In genomic region chr15:82065511-82065910, GRCm38 (mm10) we compare ENCODE assay signal across 10 mouse cellular contexts. TPM values are rescaled to one million over a fixed set of nuclear protein-coding genes. Genes with fewer than 3 reads are reported as not detected.
DNase-seq lines count a peak whose midpoint lies in the region; ATAC-seq and TF ChIP-seq lines count a peak whose summit lies in the region.
"Had no signal": no experiment of that assay in that cellular context is flagged by ENCODE, and none has a peak within 500 bp of the region (broad histone marks: within the 10 kb centered on the region; RNA-seq: fewer than 3 reads in every experiment).

No protein-coding gene starts in this region.

- 15% methylated on average over 7 of the region's 7 CpGs for WGBS in kidney, embryonic 15.5 days
- 12% methylated on average over 7 of the region's 7 CpGs for WGBS in liver, embryonic 13.5 days (ENCODE audit: insufficient replicate concordance)

- in situ Hi-C loops in Patski (cut with MboI; ENCODE audit: low pct_unique_long_range_greater_than_20kb), result loop anchor here (5.0 kb wide), 2 partner anchors 47 to 172 kb away; no protein-coding TSS in a partner anchor

- TF ChIP-seq CTCF in C2C12 (IDR thresholded peaks at IDR 0.05; ENCODE audit: control insufficient read depth, insufficient read depth, insufficient read length) (peak; percentile 47), Patski (IDR thresholded peaks at IDR 0.05) (peak; percentile 93)

- no peaks in the 10 kb centered on the region for H3K79me3 ChIP-seq in C2C12 (ENCODE audit: low read depth)

- no peak for DNase-seq in Patski (ENCODE audit: low read depth, low spot score)
- peak; percentile 71 for DNase-seq in cerebellum, adult 9-11 months
- DNase-seq in gastrocnemius, postnatal 14 days, result peak; percentile 69
- DNase-seq in liver, embryonic 13.5 days, result peak; percentile 39
- DNase-seq in right cerebral cortex, adult 18-20 months, result peak; percentile 80

- H3K36me3 ChIP-seq in C2C12 (ENCODE audit: control insufficient read depth, insufficient read depth), result no peaks in the 10 kb centered on the region
- H3K36me3 ChIP-seq in kidney, embryonic 15.5 days, result no peaks in the 10 kb centered on the region
- no peaks in the 10 kb centered on the region for H3K36me3 ChIP-seq in liver, embryonic 13.5 days

- H3K4me2 ChIP-seq in kidney, embryonic 15.5 days, result peak overlapping the region; percentile 25; the same call in 1 of the 2 replicates
- no peak overlapping the region for H3K4me2 ChIP-seq in liver, embryonic 13.5 days

- 0 out of 2 replicates have a peak overlapping the region, but pooled peaks have one; percentile 7 for H3K9ac ChIP-seq in kidney, embryonic 15.5 days
- no peak overlapping the region for H3K9ac ChIP-seq in liver, embryonic 13.5 days

- intact Hi-C loops in gastrocnemius, postnatal 14 days (cut with DNase I; ENCODE audit: low total_unique reads), result loop anchor here (5.0 kb wide), 1 partner anchor 42 kb away; no protein-coding TSS in a partner anchor

- H3ac ChIP-seq in C2C12 (ENCODE audit: control insufficient read depth, insufficient read length, low read depth), result no peak overlapping the region

- peaks cover 5% of the 10 kb centered on the region for H3K4me1 ChIP-seq in kidney, embryonic 15.5 days
- H3K4me1 ChIP-seq in liver, embryonic 13.5 days (replicated peaks), result no peaks in the 10 kb centered on the region

- POLR2A ChIA-PET in Patski (lab: Charles Lee), result interaction anchor here (0.8 kb wide), 1 partner anchor 10 kb away, joined by 3 read pairs; no protein-coding TSS in a partner anchor

- no peak for ATAC-seq in Patski
- ATAC-seq in kidney, embryonic 15.5 days (replicated peaks; ENCODE audit: low FRiP score), result no peak; the same call in 1 of the 2 replicates
- no peak for ATAC-seq in liver, embryonic 13.5 days (ENCODE audit: low read depth)
- no peak for ATAC-seq in activated CD4-positive, CD25-positive, alpha-beta regulatory T cell, adult 4 months

- no peak overlapping the region for H3K27ac ChIP-seq in kidney, embryonic 15.5 days
- H3K27ac ChIP-seq in liver, embryonic 13.5 days, result no peak overlapping the region

- H3K79me2 ChIP-seq in C2C12 (ENCODE audit: control insufficient read depth, insufficient read depth), result no peaks in the 10 kb centered on the region

- CTCF ChIA-PET in Patski (lab: Charles Lee), result interaction anchor here (1.1 to 4.8 kb wide), 8 partner anchors 10 to 186 kb away, joined by 3 to 16 read pairs (median 4); partner anchors contain the start of gene 1500009C09Rik

- no peaks in the 10 kb centered on the region for H3K9me3 ChIP-seq in kidney, embryonic 15.5 days (replicated peaks)
- no peaks in the 10 kb centered on the region for H3K9me3 ChIP-seq in liver, embryonic 13.5 days (replicated peaks)

- peaks cover 51% of the 10 kb centered on the region for H3K27me3 ChIP-seq in C2C12 (ENCODE audit: control insufficient read depth, insufficient read depth, insufficient read length)
- H3K27me3 ChIP-seq in Patski, result peaks cover 66% of the 10 kb centered on the region
- peaks cover 66% of the 10 kb centered on the region for H3K27me3 ChIP-seq in kidney, embryonic 15.5 days
- peaks cover 83% of the 10 kb centered on the region for H3K27me3 ChIP-seq in liver, embryonic 13.5 days

- H3K4me3 ChIP-seq in C2C12 (ENCODE audit: insufficient read depth, poor library complexity, severe bottlenecking), result no peak overlapping the region
- H3K4me3 ChIP-seq in kidney, embryonic 15.5 days (replicated peaks), result no peak overlapping the region
- no peak overlapping the region for H3K4me3 ChIP-seq in liver, embryonic 13.5 days (replicated peaks)

TF ChIP-seq in C2C12, 6 proteins besides CTCF, POLR2A, EP300 and RAD21:
- TF ChIP-seq FOSL1 (IDR thresholded peaks at IDR 0.05; ENCODE audit: insufficient read depth, low read length, poor library complexity, severe bottlenecking), result no peak
- TF ChIP-seq MYOD1 (IDR thresholded peaks at IDR 0.05; ENCODE audit: control insufficient read depth, insufficient read length, low read depth), result no peak
- no peak for TF ChIP-seq CEBPB (IDR thresholded peaks at IDR 0.05; ENCODE audit: low read depth)
- no peak for TF ChIP-seq MAX (IDR thresholded peaks at IDR 0.05)
- no peak for TF ChIP-seq MYOG (IDR thresholded peaks at IDR 0.05; ENCODE audit: control insufficient read depth, extremely low read depth, insufficient read length)
- no peak for TF ChIP-seq USF1 (IDR thresholded peaks at IDR 0.05; ENCODE audit: low read depth)

RNA-seq across cellular contexts. Expression of gene Mei1, which starts 4.3 kb away (rescaled TPM):
- polyA plus RNA-seq in C2C12 (2012; fragmentation: generic; extraction: Trizol) (not detected), Patski (2021) (not detected)
- under 1 TPM; 0.13 to 0.33 TPM for total RNA-seq in gastrocnemius, postnatal 14 days (2021)
- 0.05 and 0.09 TPM in 2 replicates for polyA plus RNA-seq in kidney, embryonic 15.5 days (2015; fragmentation: Nextera tagmentation; extraction: Ambion mirVana)
- not detected in 2 replicates for polyA plus RNA-seq in liver, embryonic 13.5 days (2015; fragmentation: Nextera tagmentation; extraction: Ambion mirVana)
- polyA plus RNA-seq in activated CD4-positive, CD25-positive, alpha-beta regulatory T cell, adult 4 months (2017; shearing (Covaris generic)), result not detected
- polyA plus RNA-seq: heart, embryonic 14.5 days had no signal

RNA-seq across cellular contexts. Expression of gene 4930407I10Rik, which starts 6.6 kb away (rescaled TPM):
- not detected for polyA plus RNA-seq in C2C12 (2012; fragmentation: generic; extraction: Trizol)
- polyA plus RNA-seq in Patski (2021), result not detected
- not detected for total RNA-seq in gastrocnemius, postnatal 14 days (2021)
- 0.03 TPM in 1 of 2 replicates, not detected in the other for polyA plus RNA-seq in kidney, embryonic 15.5 days (2015; fragmentation: Nextera tagmentation; extraction: Ambion mirVana)
- polyA plus RNA-seq in liver, embryonic 13.5 days (2015; fragmentation: Nextera tagmentation; extraction: Ambion mirVana), result not detected in 2 replicates
- not detected for polyA plus RNA-seq in activated CD4-positive, CD25-positive, alpha-beta regulatory T cell, adult 4 months (2017; shearing (Covaris generic))
- polyA plus RNA-seq: heart, embryonic 14.5 days; stomach, embryonic 14.5 days had no signal

RNA-seq across cellular contexts. Expression of gene Snu13, which starts 18.1 kb away (rescaled TPM):
- polyA plus RNA-seq in C2C12 (2012; fragmentation: generic; extraction: Trizol) (238 TPM), Patski (2021) (120 TPM)
- total RNA-seq in gastrocnemius, postnatal 14 days (2021), result 10 to 100 TPM; 40.3 to 46.7 TPM
- 272 and 286 TPM in 2 replicates for polyA plus RNA-seq in kidney, embryonic 15.5 days (2015; fragmentation: Nextera tagmentation; extraction: Ambion mirVana)
- polyA plus RNA-seq in liver, embryonic 13.5 days (2015; fragmentation: Nextera tagmentation; extraction: Ambion mirVana), result 224 and 231 TPM in 2 replicates
- polyA plus RNA-seq in activated CD4-positive, CD25-positive, alpha-beta regulatory T cell, adult 4 months (2017; shearing (Covaris generic)), result 100 to 1,000 TPM; 170 to 212 TPM

RNA-seq across cellular contexts. Expression of gene Desi1, which starts 31.8 kb away (rescaled TPM):
- polyA plus RNA-seq in C2C12 (2012; fragmentation: generic; extraction: Trizol) (56.6 TPM), Patski (2021) (57.0 TPM)
- total RNA-seq in gastrocnemius, postnatal 14 days (2021), result 10 to 100 TPM; 18.8 to 23.9 TPM
- 25.1 and 26.3 TPM in 2 replicates for polyA plus RNA-seq in kidney, embryonic 15.5 days (2015; fragmentation: Nextera tagmentation; extraction: Ambion mirVana)
- 12.8 and 13.7 TPM in 2 replicates for polyA plus RNA-seq in liver, embryonic 13.5 days (2015; fragmentation: Nextera tagmentation; extraction: Ambion mirVana)
- polyA plus RNA-seq in activated CD4-positive, CD25-positive, alpha-beta regulatory T cell, adult 4 months (2017; shearing (Covaris generic)), result 10 to 100 TPM; 10.1 to 16.2 TPM
